Mouse (Mus musculus) gastrocnemius, adult 2 months (tissue): ENCODE results near the gene Fam186a. TPM values are rescaled to one million over a fixed set of nuclear protein-coding genes. Genes with fewer than 3 reads are reported as not detected.
A peak's percentile ranks its signal among the peaks of the same experiment; 100 is the strongest.
"Not testable (repeated sequence)": the region's sequence is repeated elsewhere in the genome, so short reads cannot be mapped to it uniquely, and the experiment has no call there.

ENCODE experiments used
- DNase-seq: peaks from one replicate; pipeline ENCODE4 v3.0.0; 2022
- H3K27ac ChIP-seq: fragments of 200-600 bp; 2 replicates; pipeline ENCODE4 v1.8.1; 2022; ENCODE audit warnings: mild to moderate bottlenecking
- H3K4me3 ChIP-seq: fragments of 200-600 bp; 2 replicates; pipeline ENCODE4 v1.8.1; 2022; ENCODE audit warnings: mild to moderate bottlenecking, moderate library complexity
- CTCF ChIP-seq: fragments of 200-600 bp; IDR thresholded peaks from 2 replicates; pipeline ENCODE4 v1.8.1; 2022; ENCODE audit warnings: antibody characterized with exemption, mild to moderate bottlenecking, moderate library complexity
- intact Hi-C: fragments of 180-260 bp; cut with DNase I; formaldehyde crosslinking; loops from one replicate; pipeline ENCODE4 v1.15.1; 2025
- total RNA-seq, 2 experiments: library from RNA; stranded (reverse); gene quantifications; 2 replicates each; pipeline ENCODE4 v1.2.3; 2021

Gene Fam186a
- total RNA-seq, 2 experiments from 2014 or later: 0.05 to 0.11 TPM

- no peak for TF ChIP-seq CTCF
- Histone ChIP-seq H3K27ac (no peak overlapping the region), H3K4me3 (no peak overlapping the region)
- DNase-seq: no peak
- intact Hi-C loops: no loop called here
Observed at GRCm38 (mm10) chr15:99914613-99915012, 52.2 kb downstream of the Fam186a start.

- no peak for TF ChIP-seq CTCF
- intact Hi-C loops: no loop called here
- no peak overlapping the region for H3K4me3 ChIP-seq
- DNase-seq: no peak
- no peak overlapping the region for H3K27ac ChIP-seq
Observed at GRCm38 (mm10) chr15:99911785-99912184, 55.1 kb downstream of the Fam186a start.

- intact Hi-C loops: loop anchor here (5.0 kb wide), 2 partner anchors 197 to 412 kb away; no protein-coding TSS in a partner anchor
- not testable (repeated sequence) for H3K4me3 ChIP-seq, H3K27ac ChIP-seq
- DNase-seq: peak; percentile 33
- peak; percentile 65 for TF ChIP-seq CTCF
Observed at GRCm38 (mm10) chr15:99909339-99909996, 57.4 kb downstream of the Fam186a start.

- no peak for TF ChIP-seq CTCF
- DNase-seq: no peak
- intact Hi-C loops: loop anchor here (5.0 kb wide), 2 partner anchors 195 to 410 kb away; no protein-coding TSS in a partner anchor
- no peak overlapping the region for H3K4me3 ChIP-seq
- no peak overlapping the region for H3K27ac ChIP-seq
Observed at GRCm38 (mm10) chr15:99907514-99907913, 59.3 kb downstream of the Fam186a start.

- no peak for DNase-seq
- Histone ChIP-seq H3K4me3 (no peak overlapping the region), H3K27ac (no peak overlapping the region)
- TF ChIP-seq CTCF: no peak
- intact Hi-C loops: loop anchor here (5.0 kb wide), 2 partner anchors 195 to 410 kb away; no protein-coding TSS in a partner anchor
Observed at GRCm38 (mm10) chr15:99907041-99907440, 59.8 kb downstream of the Fam186a start.

- intact Hi-C loops: loop anchor here (2.0 to 5.0 kb wide), 6 partner anchors 64 to 408 kb away; partner anchors contain the start of gene Cox14
- no peak for TF ChIP-seq CTCF
- no peak overlapping the region for H3K4me3 ChIP-seq
- H3K27ac ChIP-seq: peak overlapping the region; percentile 72
- DNase-seq: no peak
Observed at GRCm38 (mm10) chr15:99904841-99905240, 62.0 kb downstream of the Fam186a start.

GRCm38 (mm10) chr15:99904333-99904732, 62.5 kb downstream of the Fam186a start:
- peak overlapping the region; percentile 72 for H3K27ac ChIP-seq

GRCm38 (mm10) chr15:99903227-99903626, 63.6 kb downstream of the Fam186a start:
- Histone ChIP-seq H3K4me3 (no peak overlapping the region), H3K27ac (no peak overlapping the region)
- intact Hi-C loops: loop anchor here (5.0 kb wide), 3 partner anchors 111 to 306 kb away; partner anchors contain the start of gene Cox14
- no peak for TF ChIP-seq CTCF
- DNase-seq: no peak

More at GRCm38 (mm10) chr15:99904333-99904732, 62.5 kb downstream of the Fam186a start:
- intact Hi-C loops: loop anchor here (2.0 to 5.0 kb wide), 4 partner anchors 64 to 307 kb away; partner anchors contain the start of gene Cox14
- no peak overlapping the region for H3K4me3 ChIP-seq
- peak; percentile 88 for TF ChIP-seq CTCF
- peak; percentile 80 for DNase-seq

- intact Hi-C loops: loop anchor here (5.0 kb wide), 3 partner anchors 110 to 305 kb away; partner anchors contain the start of gene Cox14
- no peak for DNase-seq
- no peak for TF ChIP-seq CTCF
- Histone ChIP-seq H3K4me3 (no peak overlapping the region), H3K27ac (no peak overlapping the region)
Observed at GRCm38 (mm10) chr15:99902786-99903185, 64.1 kb downstream of the Fam186a start.

GRCm38 (mm10) chr15:99896621-99897020, 70.2 kb downstream of the Fam186a start:
- Histone ChIP-seq H3K4me3 (no peak overlapping the region), H3K27ac (no peak overlapping the region)
- peak; percentile 21; the same call in 1 of the 2 replicates for TF ChIP-seq CTCF
- intact Hi-C loops: no loop called here
- DNase-seq: no peak

GRCm38 (mm10) chr15:99891355-99891754, 75.5 kb downstream of the Fam186a start:
- TF ChIP-seq CTCF: no peak
- intact Hi-C loops: no loop called here
- DNase-seq: no peak
- Histone ChIP-seq H3K4me3 (no peak overlapping the region), H3K27ac (no peak overlapping the region)

- intact Hi-C loops: no loop called here
- Histone ChIP-seq H3K4me3 (peak overlapping the region; percentile 64), H3K27ac (peak overlapping the region; percentile 73)
- peak; percentile 33 for DNase-seq
- TF ChIP-seq CTCF: no peak
Observed at GRCm38 (mm10) chr15:99890412-99891236, 76.2 kb downstream of the Fam186a start.
